Mouse (Mus musculus): ENCODE results near the gene Abca6. TPM values are rescaled to one million over a fixed set of nuclear protein-coding genes. Genes with fewer than 3 reads are reported as not detected.
A peak's percentile ranks its signal among the peaks of the same experiment; 100 is the strongest.

Abca6 gene
- polyA plus RNA-seq, 1 experiment from 2014 or later: 0.73 TPM

GRCm38 (mm10) chr11:110284849-110285248 is 33.3 kb upstream of the Abca6 start:
- Histone ChIP-seq H3K4me2 (replicated peaks; ENCODE audit: low read depth) (no peak overlapping the region), H3K4me1 (replicated peaks; ENCODE audit: control insufficient read depth, insufficient read depth, low read length) (no peaks in the 10 kb centered on the region), H3K9me3 (ENCODE audit: control insufficient read depth) (no peaks in the 10 kb centered on the region), H3K36me3 (ENCODE audit: control insufficient read depth, insufficient read depth) (no peaks in the 10 kb centered on the region), H3K27ac (ENCODE audit: low read depth, low read length) (no peak overlapping the region), H3K9ac (ENCODE audit: low read depth, low read length) (no peak overlapping the region), H3K4me3 (ENCODE audit: low read depth, low read length) (no peak overlapping the region), H3K27me3 (replicated peaks; ENCODE audit: control insufficient read depth, insufficient read depth, low read length) (no peaks in the 10 kb centered on the region)
- ATAC-seq: no peak
- WGBS: 74% methylated on average over 10 of the region's 10 CpGs
- TF ChIP-seq CTCF (IDR thresholded peaks at IDR 0.05; ENCODE audit: low read depth): no peak

- H3K9ac ChIP-seq (ENCODE audit: low read depth, low read length): no peak overlapping the region
- ATAC-seq: no peak
- no peak overlapping the region for H3K4me3 ChIP-seq (ENCODE audit: low read depth, low read length)
- 84% methylated on average over 9 of the region's 9 CpGs for WGBS
- H3K9me3 ChIP-seq (ENCODE audit: control insufficient read depth): no peaks in the 10 kb centered on the region
- no peaks in the 10 kb centered on the region for H3K27me3 ChIP-seq (replicated peaks; ENCODE audit: control insufficient read depth, insufficient read depth, low read length)
- H3K4me1 ChIP-seq (replicated peaks; ENCODE audit: control insufficient read depth, insufficient read depth, low read length): no peaks in the 10 kb centered on the region
- no peaks in the 10 kb centered on the region for H3K36me3 ChIP-seq (ENCODE audit: control insufficient read depth, insufficient read depth)
- no peak overlapping the region for H3K4me2 ChIP-seq (replicated peaks; ENCODE audit: low read depth)
- TF ChIP-seq CTCF (IDR thresholded peaks at IDR 0.05; ENCODE audit: low read depth): no peak
- H3K27ac ChIP-seq (ENCODE audit: low read depth, low read length): no peak overlapping the region
Observed at GRCm38 (mm10) chr11:110284185-110284787, 32.7 kb upstream of the Abca6 start.

DNA sequence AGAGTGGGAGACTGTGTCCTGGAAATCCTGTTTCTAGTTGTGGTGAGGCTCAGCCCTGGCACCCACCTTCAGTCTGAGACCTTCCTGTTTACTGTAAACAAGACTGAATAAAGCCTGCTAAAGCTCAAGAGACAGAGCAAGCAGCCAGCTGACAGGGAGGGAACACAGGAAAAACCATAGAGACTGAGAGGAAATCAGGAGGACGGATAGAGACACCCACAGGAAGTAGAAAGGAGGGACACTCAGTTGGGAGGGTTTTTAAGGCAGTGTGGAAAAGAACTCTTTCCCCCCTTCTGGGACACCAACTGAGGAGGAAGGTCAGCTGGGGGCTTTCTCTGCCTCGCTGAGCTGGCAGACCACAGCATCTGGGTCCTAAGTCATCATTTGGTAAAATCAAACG is 23.2 kb upstream of the Abca6 start:
- no peaks in the 10 kb centered on the region for H3K36me3 ChIP-seq (ENCODE audit: control insufficient read depth, insufficient read depth)
- no peak for TF ChIP-seq CTCF (IDR thresholded peaks at IDR 0.05; ENCODE audit: low read depth)
- H3K4me2 ChIP-seq (replicated peaks; ENCODE audit: low read depth): no peak overlapping the region
- H3K4me3 ChIP-seq (ENCODE audit: low read depth, low read length): no peak overlapping the region
- no peak for ATAC-seq
- no peaks in the 10 kb centered on the region for H3K4me1 ChIP-seq (replicated peaks; ENCODE audit: control insufficient read depth, insufficient read depth, low read length)
- 66% methylated on average over 3 of the region's 3 CpGs for WGBS
- H3K27ac ChIP-seq (ENCODE audit: low read depth, low read length): no peak overlapping the region
- no peaks in the 10 kb centered on the region for H3K9me3 ChIP-seq (ENCODE audit: control insufficient read depth)
- no peaks in the 10 kb centered on the region for H3K27me3 ChIP-seq (replicated peaks; ENCODE audit: control insufficient read depth, insufficient read depth, low read length)
- H3K9ac ChIP-seq (ENCODE audit: low read depth, low read length): no peak overlapping the region

- no peak overlapping the region for H3K4me3 ChIP-seq (ENCODE audit: low read depth, low read length)
- H3K4me2 ChIP-seq (replicated peaks; ENCODE audit: low read depth): no peak overlapping the region
- H3K27me3 ChIP-seq (replicated peaks; ENCODE audit: control insufficient read depth, insufficient read depth, low read length): no peaks in the 10 kb centered on the region
- no peaks in the 10 kb centered on the region for H3K4me1 ChIP-seq (replicated peaks; ENCODE audit: control insufficient read depth, insufficient read depth, low read length)
- WGBS: 3% methylated on average over 5 of the region's 5 CpGs
- H3K9me3 ChIP-seq (ENCODE audit: control insufficient read depth): no peaks in the 10 kb centered on the region
- no peak for ATAC-seq
- no peaks in the 10 kb centered on the region for H3K36me3 ChIP-seq (ENCODE audit: control insufficient read depth, insufficient read depth)
- peak; percentile 89 for TF ChIP-seq CTCF (IDR thresholded peaks at IDR 0.05; ENCODE audit: low read depth)
- H3K9ac ChIP-seq (ENCODE audit: low read depth, low read length): no peak overlapping the region
- no peak overlapping the region for H3K27ac ChIP-seq (ENCODE audit: low read depth, low read length)
Observed at GRCm38 (mm10) chr11:110271745-110272144, 20.2 kb upstream of the Abca6 start.

DNA sequence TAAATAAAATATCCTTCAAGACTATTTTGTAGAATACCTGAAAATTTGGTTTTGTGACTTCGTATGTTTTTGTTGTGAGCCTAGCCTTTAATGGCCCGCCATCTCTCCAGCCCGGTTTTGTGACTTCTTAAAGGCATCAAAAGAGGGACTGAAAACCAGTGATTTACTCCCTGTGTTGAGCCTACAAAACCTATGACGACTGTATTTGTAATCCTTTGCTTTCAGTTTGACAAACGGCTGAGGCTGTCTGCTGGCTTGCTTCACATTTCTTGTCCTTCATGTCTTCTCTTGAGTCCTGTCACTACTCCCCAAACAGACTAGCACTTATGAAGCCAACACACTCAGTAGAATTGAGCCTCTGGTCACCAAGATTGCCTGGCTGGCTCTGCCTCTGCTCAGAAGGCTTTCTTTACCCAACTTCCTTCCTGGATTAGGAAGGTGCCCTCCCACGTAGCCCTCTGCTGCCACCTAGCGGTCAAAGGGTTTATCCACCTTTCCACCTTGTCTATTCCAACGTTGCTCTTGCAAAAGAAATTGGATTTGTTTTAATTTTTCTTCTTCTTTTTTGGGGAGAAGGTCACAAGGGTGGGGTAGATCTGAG is 16.8 kb upstream of the Abca6 start:
- Histone ChIP-seq H3K4me1 (replicated peaks; ENCODE audit: control insufficient read depth, insufficient read depth, low read length) (no peaks in the 10 kb centered on the region), H3K9ac (ENCODE audit: low read depth, low read length) (no peak overlapping the region), H3K4me3 (ENCODE audit: low read depth, low read length) (no peak overlapping the region), H3K4me2 (replicated peaks; ENCODE audit: low read depth) (peak overlapping the region; percentile 24; the same call in 1 of the 2 replicates), H3K27me3 (replicated peaks; ENCODE audit: control insufficient read depth, insufficient read depth, low read length) (no peaks in the 10 kb centered on the region), H3K27ac (ENCODE audit: low read depth, low read length) (no peak overlapping the region), H3K9me3 (ENCODE audit: control insufficient read depth) (no peaks in the 10 kb centered on the region), H3K36me3 (ENCODE audit: control insufficient read depth, insufficient read depth) (no peaks in the 10 kb centered on the region)
- WGBS: 38% methylated on average over 8 of the region's 8 CpGs
- no peak for ATAC-seq
- TF ChIP-seq CTCF (IDR thresholded peaks at IDR 0.05; ENCODE audit: low read depth): peak; percentile 99

DNA sequence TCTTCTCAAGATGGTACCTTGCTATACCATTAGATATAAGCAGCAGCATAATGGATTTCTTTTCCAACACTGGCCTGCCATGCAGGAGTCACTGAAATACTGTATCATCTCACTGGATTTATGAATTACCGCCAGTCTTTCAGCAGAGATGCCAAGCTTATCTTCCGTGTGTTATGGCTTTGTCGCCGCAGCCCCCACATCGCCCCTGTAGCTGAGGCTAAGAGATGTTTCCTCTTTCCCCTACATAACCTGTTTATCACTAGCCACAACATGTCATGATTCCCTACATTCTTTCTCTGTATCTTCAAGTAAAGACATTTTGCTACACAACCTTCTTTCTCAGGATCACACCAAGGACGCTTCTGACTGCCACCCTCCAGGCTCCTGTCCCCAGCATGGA is 15.7 kb upstream of the Abca6 start:
- Histone ChIP-seq H3K27me3 (replicated peaks; ENCODE audit: control insufficient read depth, insufficient read depth, low read length) (no peaks in the 10 kb centered on the region), H3K4me1 (replicated peaks; ENCODE audit: control insufficient read depth, insufficient read depth, low read length) (no peaks in the 10 kb centered on the region), H3K27ac (ENCODE audit: low read depth, low read length) (no peak overlapping the region), H3K36me3 (ENCODE audit: control insufficient read depth, insufficient read depth) (no peaks in the 10 kb centered on the region), H3K9ac (ENCODE audit: low read depth, low read length) (no peak overlapping the region), H3K4me2 (replicated peaks; ENCODE audit: low read depth) (no peak overlapping the region), H3K9me3 (ENCODE audit: control insufficient read depth) (no peaks in the 10 kb centered on the region), H3K4me3 (ENCODE audit: low read depth, low read length) (no peak overlapping the region)
- ATAC-seq: no peak
- WGBS: 96% methylated on average over 6 of the region's 6 CpGs
- no peak for TF ChIP-seq CTCF (IDR thresholded peaks at IDR 0.05; ENCODE audit: low read depth)
